Mouse (Mus musculus): ENCODE data around the gene Abcc4. TPM values are rescaled to one million over a fixed set of nuclear protein-coding genes. Genes with fewer than 3 reads are reported as not detected.

Abcc4 gene
- polyA plus RNA-seq, 1 experiment from 2014 or later: 2.1 TPM

- H3K27ac ChIP-seq (ENCODE audit: low read length): no peak overlapping the region
- H3K27me3 ChIP-seq (ENCODE audit: control insufficient read depth, insufficient read depth, low read depth, low read length): no peaks in the 10 kb centered on the region
- no peak for ATAC-seq
- H3K4me2 ChIP-seq (ENCODE audit: low read length): no peak overlapping the region
- no peak overlapping the region for H3K4me3 ChIP-seq (ENCODE audit: low read depth, low read length)
- H3K9ac ChIP-seq (ENCODE audit: low read depth, low read length): no peak overlapping the region
- H3K36me3 ChIP-seq (ENCODE audit: control insufficient read depth, insufficient read depth, low read length): no peaks in the 10 kb centered on the region
- 94% methylated on average over 5 of the region's 5 CpGs for WGBS
- no peaks in the 10 kb centered on the region for H3K4me1 ChIP-seq (ENCODE audit: control insufficient read depth, insufficient read depth, low read length)
- H3K9me3 ChIP-seq (replicated peaks; ENCODE audit: control insufficient read depth, low read length, poor library complexity, severe bottlenecking): no peaks in the 10 kb centered on the region
Observed at GRCm38 (mm10) chr14:118482320-118482719, 223.7 kb downstream of the Abcc4 start.

- no peak overlapping the region for H3K27ac ChIP-seq (ENCODE audit: low read length)
- H3K4me1 ChIP-seq (ENCODE audit: control insufficient read depth, insufficient read depth, low read length): no peaks in the 10 kb centered on the region
- no peak overlapping the region for H3K4me2 ChIP-seq (ENCODE audit: low read length)
- H3K9me3 ChIP-seq (replicated peaks; ENCODE audit: control insufficient read depth, low read length, poor library complexity, severe bottlenecking): no peaks in the 10 kb centered on the region
- no peak overlapping the region for H3K9ac ChIP-seq (ENCODE audit: low read depth, low read length)
- no peaks in the 10 kb centered on the region for H3K27me3 ChIP-seq (ENCODE audit: control insufficient read depth, insufficient read depth, low read depth, low read length)
- H3K4me3 ChIP-seq (ENCODE audit: low read depth, low read length): no peak overlapping the region
- WGBS: 88% methylated on average over 5 of the region's 5 CpGs
- no peak for ATAC-seq
- H3K36me3 ChIP-seq (ENCODE audit: control insufficient read depth, insufficient read depth, low read length): no peaks in the 10 kb centered on the region
Observed at GRCm38 (mm10) chr14:118481779-118482178, 224.2 kb downstream of the Abcc4 start.

- WGBS: 94% methylated on average over 3 of the region's 3 CpGs
- ATAC-seq: no peak
- H3K4me3 ChIP-seq (ENCODE audit: low read depth, low read length): no peak overlapping the region
- H3K27ac ChIP-seq (ENCODE audit: low read length): no peak overlapping the region
- no peaks in the 10 kb centered on the region for H3K9me3 ChIP-seq (replicated peaks; ENCODE audit: control insufficient read depth, low read length, poor library complexity, severe bottlenecking)
- H3K4me2 ChIP-seq (ENCODE audit: low read length): no peak overlapping the region
- H3K36me3 ChIP-seq (ENCODE audit: control insufficient read depth, insufficient read depth, low read length): no peaks in the 10 kb centered on the region
- H3K27me3 ChIP-seq (ENCODE audit: control insufficient read depth, insufficient read depth, low read depth, low read length): peaks cover 7% of the 10 kb centered on the region; the same call in 1 of the 2 replicates
- H3K9ac ChIP-seq (ENCODE audit: low read depth, low read length): no peak overlapping the region
- H3K4me1 ChIP-seq (ENCODE audit: control insufficient read depth, insufficient read depth, low read length): peaks cover 15% of the 10 kb centered on the region
Observed at GRCm38 (mm10) chr14:118476329-118476728, 229.7 kb downstream of the Abcc4 start.

GRCm38 (mm10) chr14:118475100-118475454 is 230.9 kb downstream of the Abcc4 start:
- H3K4me2 ChIP-seq (ENCODE audit: low read length): no peak overlapping the region
- ATAC-seq: no peak
- no peak overlapping the region for H3K4me3 ChIP-seq (ENCODE audit: low read depth, low read length)
- H3K9ac ChIP-seq (ENCODE audit: low read depth, low read length): no peak overlapping the region
- 45% methylated on average over 7 of the region's 7 CpGs for WGBS
- H3K36me3 ChIP-seq (ENCODE audit: control insufficient read depth, insufficient read depth, low read length): no peaks in the 10 kb centered on the region
- no peak overlapping the region for H3K27ac ChIP-seq (ENCODE audit: low read length)
- peaks cover 15% of the 10 kb centered on the region for H3K4me1 ChIP-seq (ENCODE audit: control insufficient read depth, insufficient read depth, low read length)
- peaks cover 7% of the 10 kb centered on the region; the same call in 1 of the 2 replicates for H3K27me3 ChIP-seq (ENCODE audit: control insufficient read depth, insufficient read depth, low read depth, low read length)
- H3K9me3 ChIP-seq (replicated peaks; ENCODE audit: control insufficient read depth, low read length, poor library complexity, severe bottlenecking): no peaks in the 10 kb centered on the region

- no peak overlapping the region for H3K27ac ChIP-seq (ENCODE audit: low read length)
Observed at GRCm38 (mm10) chr14:118474226-118475099, 231.6 kb downstream of the Abcc4 start.

GRCm38 (mm10) chr14:118473831-118474193 is 232.2 kb downstream of the Abcc4 start:
- H3K27me3 ChIP-seq (ENCODE audit: control insufficient read depth, insufficient read depth, low read depth, low read length): peaks cover 7% of the 10 kb centered on the region; the same call in 1 of the 2 replicates
- peaks cover 15% of the 10 kb centered on the region for H3K4me1 ChIP-seq (ENCODE audit: control insufficient read depth, insufficient read depth, low read length)
- H3K9ac ChIP-seq (ENCODE audit: low read depth, low read length): peak overlapping the region; percentile 66
- WGBS: under 1% methylated on average over 37 of the region's 37 CpGs
- H3K4me2 ChIP-seq (ENCODE audit: low read length): peak overlapping the region; percentile 97
- ATAC-seq: peak; percentile 79
- no peak overlapping the region for H3K27ac ChIP-seq (ENCODE audit: low read length)
- no peaks in the 10 kb centered on the region for H3K9me3 ChIP-seq (replicated peaks; ENCODE audit: control insufficient read depth, low read length, poor library complexity, severe bottlenecking)
- H3K36me3 ChIP-seq (ENCODE audit: control insufficient read depth, insufficient read depth, low read length): no peaks in the 10 kb centered on the region
- H3K4me3 ChIP-seq (ENCODE audit: low read depth, low read length): peak overlapping the region; percentile 63

More at GRCm38 (mm10) chr14:118474226-118475099, 231.6 kb downstream of the Abcc4 start:
- no peaks in the 10 kb centered on the region for H3K36me3 ChIP-seq (ENCODE audit: control insufficient read depth, insufficient read depth, low read length)
- H3K4me2 ChIP-seq (ENCODE audit: low read length): peak overlapping the region; percentile 97
- peaks cover 15% of the 10 kb centered on the region for H3K4me1 ChIP-seq (ENCODE audit: control insufficient read depth, insufficient read depth, low read length)
- H3K9me3 ChIP-seq (replicated peaks; ENCODE audit: control insufficient read depth, low read length, poor library complexity, severe bottlenecking): no peaks in the 10 kb centered on the region
- peak overlapping the region; percentile 66 for H3K9ac ChIP-seq (ENCODE audit: low read depth, low read length)
- WGBS: 13% methylated on average over 26 of the region's 26 CpGs
- H3K4me3 ChIP-seq (ENCODE audit: low read depth, low read length): peak overlapping the region; percentile 63
- peaks cover 7% of the 10 kb centered on the region; the same call in 1 of the 2 replicates for H3K27me3 ChIP-seq (ENCODE audit: control insufficient read depth, insufficient read depth, low read depth, low read length)
- peak; percentile 71; the same call in 1 of the 2 replicates for ATAC-seq

GRCm38 (mm10) chr14:118473188-118473830 is 232.7 kb downstream of the Abcc4 start:
- Histone ChIP-seq H3K9me3 (replicated peaks; ENCODE audit: control insufficient read depth, low read length, poor library complexity, severe bottlenecking) (no peaks in the 10 kb centered on the region), H3K36me3 (ENCODE audit: control insufficient read depth, insufficient read depth, low read length) (no peaks in the 10 kb centered on the region), H3K4me3 (ENCODE audit: low read depth, low read length) (peak overlapping the region; percentile 63), H3K9ac (ENCODE audit: low read depth, low read length) (peak overlapping the region; percentile 66), H3K4me2 (ENCODE audit: low read length) (peak overlapping the region; percentile 97), H3K27me3 (ENCODE audit: control insufficient read depth, insufficient read depth, low read depth, low read length) (peaks cover 7% of the 10 kb centered on the region; the same call in 1 of the 2 replicates), H3K4me1 (ENCODE audit: control insufficient read depth, insufficient read depth, low read length) (peaks cover 15% of the 10 kb centered on the region), H3K27ac (ENCODE audit: low read length) (no peak overlapping the region)
- peak; percentile 69 for ATAC-seq
- 6% methylated on average over 20 of the region's 20 CpGs for WGBS

GRCm38 (mm10) chr14:118465331-118465730 is 240.7 kb downstream of the Abcc4 start:
- ATAC-seq: no peak
- Histone ChIP-seq H3K27me3 (ENCODE audit: control insufficient read depth, insufficient read depth, low read depth, low read length) (no peaks in the 10 kb centered on the region), H3K27ac (ENCODE audit: low read length) (no peak overlapping the region), H3K4me2 (ENCODE audit: low read length) (no peak overlapping the region), H3K4me1 (ENCODE audit: control insufficient read depth, insufficient read depth, low read length) (no peaks in the 10 kb centered on the region), H3K36me3 (ENCODE audit: control insufficient read depth, insufficient read depth, low read length) (no peaks in the 10 kb centered on the region), H3K9me3 (replicated peaks; ENCODE audit: control insufficient read depth, low read length, poor library complexity, severe bottlenecking) (no peaks in the 10 kb centered on the region), H3K9ac (ENCODE audit: low read depth, low read length) (no peak overlapping the region), H3K4me3 (ENCODE audit: low read depth, low read length) (no peak overlapping the region)
- 98% methylated on average over 2 of the region's 2 CpGs for WGBS

- WGBS: 96% methylated on average over 3 of the region's 3 CpGs
- no peak overlapping the region for H3K9ac ChIP-seq (ENCODE audit: low read depth, low read length)
- ATAC-seq: no peak
- no peaks in the 10 kb centered on the region for H3K9me3 ChIP-seq (replicated peaks; ENCODE audit: control insufficient read depth, low read length, poor library complexity, severe bottlenecking)
- no peaks in the 10 kb centered on the region for H3K4me1 ChIP-seq (ENCODE audit: control insufficient read depth, insufficient read depth, low read length)
- H3K36me3 ChIP-seq (ENCODE audit: control insufficient read depth, insufficient read depth, low read length): no peaks in the 10 kb centered on the region
- no peaks in the 10 kb centered on the region for H3K27me3 ChIP-seq (ENCODE audit: control insufficient read depth, insufficient read depth, low read depth, low read length)
- no peak overlapping the region for H3K4me3 ChIP-seq (ENCODE audit: low read depth, low read length)
- H3K4me2 ChIP-seq (ENCODE audit: low read length): no peak overlapping the region
- H3K27ac ChIP-seq (ENCODE audit: low read length): no peak overlapping the region
Observed at GRCm38 (mm10) chr14:118464401-118464800, 241.6 kb downstream of the Abcc4 start.
